Mouse (Mus musculus): ENCODE results near the gene Rita1. TPM values are rescaled to one million over a fixed set of nuclear protein-coding genes. Genes with fewer than 3 reads are reported as not detected.
A peak's percentile ranks its signal among the peaks of the same experiment; 100 is the strongest.

Gene Rita1
- polyA plus RNA-seq, 1 experiment from 2014 or later: 33.1 TPM

- 70% methylated on average over 10 of the region's 10 CpGs for WGBS
Observed at GRCm38 (mm10) chr5:120574469-120575063, 37.8 kb downstream of the Rita1 start.

GRCm38 (mm10) chr5:120571056-120571740, 41.2 kb downstream of the Rita1 start:
- ATAC-seq: no peak
- H3K27ac ChIP-seq (ENCODE audit: low read length): 0 out of 2 replicates have a peak overlapping the region, but pooled peaks have one; percentile 24
- 48% methylated on average over 14 of the region's 14 CpGs for WGBS
- no peak overlapping the region for H3K9ac ChIP-seq (ENCODE audit: low read depth, low read length)
- H3K4me1 ChIP-seq (ENCODE audit: control insufficient read depth, insufficient read depth, low read length): peaks cover 35% of the 10 kb centered on the region
- no peak overlapping the region for H3K4me2 ChIP-seq (ENCODE audit: low read length)
- no peak overlapping the region for H3K4me3 ChIP-seq (ENCODE audit: low read depth, low read length)
- H3K9me3 ChIP-seq (replicated peaks; ENCODE audit: control insufficient read depth, low read length, poor library complexity, severe bottlenecking): no peaks in the 10 kb centered on the region
- no peaks in the 10 kb centered on the region for H3K27me3 ChIP-seq (ENCODE audit: control insufficient read depth, insufficient read depth, low read depth, low read length)
- H3K36me3 ChIP-seq (ENCODE audit: control insufficient read depth, insufficient read depth, low read length): no peaks in the 10 kb centered on the region

More at GRCm38 (mm10) chr5:120574469-120575063, 37.8 kb downstream of the Rita1 start:
- ATAC-seq: no peak
- Histone ChIP-seq H3K9ac (ENCODE audit: low read depth, low read length) (no peak overlapping the region), H3K4me1 (ENCODE audit: control insufficient read depth, insufficient read depth, low read length) (peaks cover 7% of the 10 kb centered on the region; the same call in 1 of the 2 replicates), H3K36me3 (ENCODE audit: control insufficient read depth, insufficient read depth, low read length) (no peaks in the 10 kb centered on the region), H3K27ac (ENCODE audit: low read length) (no peak overlapping the region), H3K4me2 (ENCODE audit: low read length) (no peak overlapping the region), H3K9me3 (replicated peaks; ENCODE audit: control insufficient read depth, low read length, poor library complexity, severe bottlenecking) (no peaks in the 10 kb centered on the region), H3K4me3 (ENCODE audit: low read depth, low read length) (no peak overlapping the region), H3K27me3 (ENCODE audit: control insufficient read depth, insufficient read depth, low read depth, low read length) (no peaks in the 10 kb centered on the region)

GRCm38 (mm10) chr5:120570289-120570897, 42.0 kb downstream of the Rita1 start:
- Histone ChIP-seq H3K4me1 (ENCODE audit: control insufficient read depth, insufficient read depth, low read length) (peaks cover 43% of the 10 kb centered on the region), H3K27me3 (ENCODE audit: control insufficient read depth, insufficient read depth, low read depth, low read length) (no peaks in the 10 kb centered on the region), H3K4me3 (ENCODE audit: low read depth, low read length) (no peak overlapping the region), H3K4me2 (ENCODE audit: low read length) (no peak overlapping the region), H3K9me3 (replicated peaks; ENCODE audit: control insufficient read depth, low read length, poor library complexity, severe bottlenecking) (no peaks in the 10 kb centered on the region), H3K27ac (ENCODE audit: low read length) (no peak overlapping the region), H3K36me3 (ENCODE audit: control insufficient read depth, insufficient read depth, low read length) (no peaks in the 10 kb centered on the region), H3K9ac (ENCODE audit: low read depth, low read length) (no peak overlapping the region)
- no peak for ATAC-seq
- 74% methylated on average over 11 of the region's 11 CpGs for WGBS

- WGBS: 91% methylated on average over 3 of the region's 3 CpGs
Observed at GRCm38 (mm10) chr5:120569791-120570190, 42.6 kb downstream of the Rita1 start.

GRCm38 (mm10) chr5:120568964-120569363, 43.4 kb downstream of the Rita1 start:
- 90% methylated on average over 4 of the region's 4 CpGs for WGBS
- H3K9ac ChIP-seq (ENCODE audit: low read depth, low read length): no peak overlapping the region
- H3K4me2 ChIP-seq (ENCODE audit: low read length): no peak overlapping the region
- no peak overlapping the region for H3K4me3 ChIP-seq (ENCODE audit: low read depth, low read length)
- no peak for ATAC-seq
- peaks cover 51% of the 10 kb centered on the region for H3K4me1 ChIP-seq (ENCODE audit: control insufficient read depth, insufficient read depth, low read length)
- no peaks in the 10 kb centered on the region for H3K36me3 ChIP-seq (ENCODE audit: control insufficient read depth, insufficient read depth, low read length)
- peak overlapping the region; percentile 81 for H3K27ac ChIP-seq (ENCODE audit: low read length)
- H3K9me3 ChIP-seq (replicated peaks; ENCODE audit: control insufficient read depth, low read length, poor library complexity, severe bottlenecking): no peaks in the 10 kb centered on the region
- H3K27me3 ChIP-seq (ENCODE audit: control insufficient read depth, insufficient read depth, low read depth, low read length): no peaks in the 10 kb centered on the region

More at GRCm38 (mm10) chr5:120569791-120570190, 42.6 kb downstream of the Rita1 start:
- H3K27ac ChIP-seq (ENCODE audit: low read length): no peak overlapping the region
- no peaks in the 10 kb centered on the region for H3K27me3 ChIP-seq (ENCODE audit: control insufficient read depth, insufficient read depth, low read depth, low read length)
- no peak overlapping the region for H3K4me2 ChIP-seq (ENCODE audit: low read length)
- H3K4me3 ChIP-seq (ENCODE audit: low read depth, low read length): no peak overlapping the region
- H3K36me3 ChIP-seq (ENCODE audit: control insufficient read depth, insufficient read depth, low read length): no peaks in the 10 kb centered on the region
- H3K4me1 ChIP-seq (ENCODE audit: control insufficient read depth, insufficient read depth, low read length): peaks cover 49% of the 10 kb centered on the region
- no peaks in the 10 kb centered on the region for H3K9me3 ChIP-seq (replicated peaks; ENCODE audit: control insufficient read depth, low read length, poor library complexity, severe bottlenecking)
- no peak overlapping the region for H3K9ac ChIP-seq (ENCODE audit: low read depth, low read length)
- no peak for ATAC-seq

- no peaks in the 10 kb centered on the region for H3K36me3 ChIP-seq (ENCODE audit: control insufficient read depth, insufficient read depth, low read length)
- peak overlapping the region; percentile 31; the same call in 1 of the 2 replicates for H3K9ac ChIP-seq (ENCODE audit: low read depth, low read length)
- peak overlapping the region; percentile 23 for H3K4me2 ChIP-seq (ENCODE audit: low read length)
- ATAC-seq: peak; percentile 29; the same call in 1 of the 2 replicates
- 42% methylated on average over 9 of the region's 9 CpGs for WGBS
- H3K4me1 ChIP-seq (ENCODE audit: control insufficient read depth, insufficient read depth, low read length): peaks cover 52% of the 10 kb centered on the region
- no peaks in the 10 kb centered on the region for H3K9me3 ChIP-seq (replicated peaks; ENCODE audit: control insufficient read depth, low read length, poor library complexity, severe bottlenecking)
- no peak overlapping the region for H3K4me3 ChIP-seq (ENCODE audit: low read depth, low read length)
- H3K27me3 ChIP-seq (ENCODE audit: control insufficient read depth, insufficient read depth, low read depth, low read length): no peaks in the 10 kb centered on the region
- H3K27ac ChIP-seq (ENCODE audit: low read length): peak overlapping the region; percentile 81
Observed at GRCm38 (mm10) chr5:120568336-120568768, 44.0 kb downstream of the Rita1 start.

- peak; percentile 37; the same call in 1 of the 2 replicates for ATAC-seq
Observed at GRCm38 (mm10) chr5:120567761-120568211, 44.6 kb downstream of the Rita1 start.

GRCm38 (mm10) chr5:120567253-120567701, 45.1 kb downstream of the Rita1 start:
- 11% methylated on average over 21 of the region's 21 CpGs for WGBS
- H3K4me3 ChIP-seq (ENCODE audit: low read depth, low read length): peak overlapping the region; percentile 9; the same call in 1 of the 2 replicates
- peak overlapping the region; percentile 50 for H3K9ac ChIP-seq (ENCODE audit: low read depth, low read length)
- peak overlapping the region; percentile 31 for H3K4me2 ChIP-seq (ENCODE audit: low read length)
- no peaks in the 10 kb centered on the region for H3K36me3 ChIP-seq (ENCODE audit: control insufficient read depth, insufficient read depth, low read length)
- ATAC-seq: peak; percentile 20; the same call in 1 of the 2 replicates
- H3K4me1 ChIP-seq (ENCODE audit: control insufficient read depth, insufficient read depth, low read length): peaks cover 53% of the 10 kb centered on the region
- no peaks in the 10 kb centered on the region for H3K27me3 ChIP-seq (ENCODE audit: control insufficient read depth, insufficient read depth, low read depth, low read length)
- H3K27ac ChIP-seq (ENCODE audit: low read length): peak overlapping the region; percentile 81
- no peaks in the 10 kb centered on the region for H3K9me3 ChIP-seq (replicated peaks; ENCODE audit: control insufficient read depth, low read length, poor library complexity, severe bottlenecking)

More at GRCm38 (mm10) chr5:120567761-120568211, 44.6 kb downstream of the Rita1 start:
- Histone ChIP-seq H3K4me2 (ENCODE audit: low read length) (peak overlapping the region; percentile 31), H3K9me3 (replicated peaks; ENCODE audit: control insufficient read depth, low read length, poor library complexity, severe bottlenecking) (no peaks in the 10 kb centered on the region), H3K36me3 (ENCODE audit: control insufficient read depth, insufficient read depth, low read length) (no peaks in the 10 kb centered on the region), H3K27ac (ENCODE audit: low read length) (peak overlapping the region; percentile 81), H3K4me3 (ENCODE audit: low read depth, low read length) (no peak overlapping the region), H3K27me3 (ENCODE audit: control insufficient read depth, insufficient read depth, low read depth, low read length) (no peaks in the 10 kb centered on the region), H3K4me1 (ENCODE audit: control insufficient read depth, insufficient read depth, low read length) (peaks cover 53% of the 10 kb centered on the region), H3K9ac (ENCODE audit: low read depth, low read length) (peak overlapping the region; percentile 50; the same call in 1 of the 2 replicates)
- 21% methylated on average over 14 of the region's 14 CpGs for WGBS
